Mouse (Mus musculus) cortical plate, adult 2 months (tissue): ENCODE data around the gene Ryr3.

Source experiments
- CTCF ChIP-seq: fragments of 200-500 bp; IDR thresholded peaks from 2 replicates; pipeline ENCODE4 v1.5.1; 2011; ENCODE audit warnings: mild to moderate bottlenecking, control low read depth, low read length; ENCODE audit not compliant: insufficient read depth; ENCODE audit errors: extremely low read depth
- POLR2A ChIP-seq: fragments of 200-500 bp; IDR thresholded peaks from 2 replicates; pipeline ENCODE4 v1.6.1; 2011; ENCODE audit warnings: mild to moderate bottlenecking, low read length, control low read depth; ENCODE audit not compliant: insufficient read depth; ENCODE audit errors: extremely low read depth

DNA sequence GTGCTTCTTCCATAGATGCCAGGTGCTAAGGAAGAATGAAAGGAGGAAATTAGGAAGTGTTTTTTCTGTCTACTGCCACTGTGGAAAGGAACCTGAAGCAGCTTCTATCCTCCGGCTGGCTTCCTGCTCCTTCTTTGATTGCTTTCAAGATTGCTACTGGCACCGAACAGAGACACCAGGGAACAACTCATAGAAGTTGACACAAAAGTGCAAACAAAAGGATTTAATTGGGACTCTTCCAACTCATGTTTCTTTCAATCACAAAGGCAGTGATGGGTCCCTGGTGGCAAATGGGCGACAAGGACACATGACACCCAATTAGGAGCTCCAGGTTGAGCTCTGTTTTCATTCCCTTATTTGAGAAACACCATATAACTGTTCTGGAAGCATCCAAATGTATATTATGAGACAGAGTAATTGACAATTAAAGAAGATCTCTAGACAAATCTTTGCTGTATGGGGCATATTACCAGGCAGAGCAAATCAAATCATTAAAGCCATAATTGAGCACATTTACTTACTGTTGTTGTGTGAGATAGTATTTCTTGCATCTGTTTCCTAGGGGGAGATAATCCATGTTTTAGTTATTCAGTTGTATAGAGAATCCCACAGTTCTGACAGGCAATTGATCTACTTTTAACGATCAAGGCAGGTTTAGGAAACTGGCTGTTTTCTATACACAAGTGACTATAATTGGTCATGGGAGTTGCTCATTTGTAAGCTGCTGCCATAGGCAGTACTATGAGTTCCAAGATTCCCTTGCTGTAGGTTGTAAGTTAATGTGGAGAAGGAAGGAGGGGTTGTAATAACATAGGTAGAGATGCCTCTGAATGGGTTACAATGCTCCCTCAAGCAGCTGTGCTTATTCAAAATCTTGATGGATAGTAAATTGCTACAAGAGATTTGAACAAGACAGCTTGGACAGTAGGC, 371.0 kb downstream of the Ryr3 start:
- TF ChIP-seq POLR2A = no peak
- TF ChIP-seq CTCF = no peak
